Mouse (Mus musculus) ES-Bruce4 (cell line): Measurements from ENCODE around the gene Gsk3b. TPM values are rescaled to one million over a fixed set of nuclear protein-coding genes. Genes with fewer than 3 reads are reported as not detected.

Source experiments
- H3K27ac ChIP-seq: 2 replicates; pipeline ENCODE4 v1.5.1; 2012; ENCODE audit warnings: low read length, inconsistent platforms; ENCODE audit not compliant: insufficient read depth
- H3K27me3 ChIP-seq: 2 replicates; pipeline ENCODE4 v1.6.1; 2012; ENCODE audit warnings: mild to moderate bottlenecking, low read length, inconsistent platforms; ENCODE audit not compliant: control insufficient read depth, poor library complexity, insufficient read depth, severe bottlenecking
- H3K36me3 ChIP-seq: 2 replicates; pipeline ENCODE4 v1.6.1; 2012; ENCODE audit warnings: inconsistent platforms, mild to moderate bottlenecking, low read length, moderate library complexity; ENCODE audit not compliant: control insufficient read depth, poor library complexity, insufficient read depth, severe bottlenecking
- H3K4me1 ChIP-seq: one replicate; pipeline ENCODE4 v1.8.1; 2011; ENCODE audit warnings: low read length; ENCODE audit not compliant: control insufficient read depth, insufficient read depth
- H3K4me3 ChIP-seq: 2 replicates; pipeline ENCODE4 v1.5.1; 2011; ENCODE audit warnings: low read depth, mild to moderate bottlenecking, low read length
- H3K9ac ChIP-seq: 2 replicates; pipeline ENCODE4 v1.6.1; 2012; ENCODE audit warnings: low read depth, mild to moderate bottlenecking, inconsistent platforms; ENCODE audit not compliant: poor library complexity, severe bottlenecking
- H3K9me3 ChIP-seq: replicated peaks from 2 replicates; pipeline ENCODE4 v1.6.1; 2012; ENCODE audit warnings: mild to moderate bottlenecking, low read length, inconsistent platforms; ENCODE audit not compliant: control insufficient read depth, poor library complexity, insufficient read depth, severe bottlenecking
- CTCF ChIP-seq: IDR thresholded peaks from one replicate; pipeline ENCODE4 v1.8.1; 2011; ENCODE audit warnings: low read depth, low read length
- EP300 ChIP-seq: IDR thresholded peaks from 2 replicates; pipeline ENCODE4 v1.6.1; 2011; ENCODE audit warnings: low read depth, low read length; ENCODE audit not compliant: insufficient read depth
- POLR2A ChIP-seq: IDR thresholded peaks from one replicate; pipeline ENCODE4 v1.8.1; 2011; ENCODE audit warnings: low read length; ENCODE audit not compliant: insufficient read depth
- polyA plus RNA-seq: library from polyadenylated mRNA; stranded (reverse); fragments of >200 nt; gene quantifications from 2 replicates; pipeline ENCODE4 v1.2.4, GENCODE M21; 2011; ENCODE audit warnings: low read depth; ENCODE audit not compliant: missing spikeins, insufficient read depth, insufficient read length

The Gsk3b gene
- polyA plus RNA-seq, 1 experiment: 51.6 TPM

- peak overlapping the region; percentile 99 for H3K9ac ChIP-seq
- H3K9me3 ChIP-seq: no peaks in the 10 kb centered on the region
- H3K4me1 ChIP-seq: peaks cover 2% of the 10 kb centered on the region
- peak overlapping the region; percentile 99 for H3K4me3 ChIP-seq
- no peaks in the 10 kb centered on the region for H3K27me3 ChIP-seq
- TF ChIP-seq POLR2A (no peak), CTCF (no peak), EP300 (no peak)
- H3K27ac ChIP-seq: peak overlapping the region; percentile 81
- H3K36me3 ChIP-seq: peaks cover 2% of the 10 kb centered on the region; the same call in 1 of the 2 replicates
Measured at GRCm38 (mm10) chr16:38089447-38090170, 808 bp downstream of the Gsk3b start.

- Histone ChIP-seq H3K4me3 (peak overlapping the region; percentile 99), H3K9me3 (no peaks in the 10 kb centered on the region), H3K9ac (peak overlapping the region; percentile 99), H3K36me3 (peaks cover 6% of the 10 kb centered on the region; the same call in 1 of the 2 replicates), H3K4me1 (peaks cover 2% of the 10 kb centered on the region), H3K27me3 (no peaks in the 10 kb centered on the region), H3K27ac (no peak overlapping the region)
- no peak for TF ChIP-seq CTCF
- no peak for TF ChIP-seq EP300
- no peak for TF ChIP-seq POLR2A
Measured at GRCm38 (mm10) chr16:38090341-38091005, 1.7 kb downstream of the Gsk3b start.

GRCm38 (mm10) chr16:38091041-38091440 is 2.2 kb downstream of the Gsk3b start:
- Histone ChIP-seq H3K27me3 (no peaks in the 10 kb centered on the region), H3K9me3 (no peaks in the 10 kb centered on the region), H3K4me1 (peaks cover 2% of the 10 kb centered on the region), H3K9ac (peak overlapping the region; percentile 99), H3K36me3 (peaks cover 6% of the 10 kb centered on the region; the same call in 1 of the 2 replicates), H3K4me3 (peak overlapping the region; percentile 99), H3K27ac (no peak overlapping the region)
- TF ChIP-seq POLR2A (no peak), EP300 (no peak), CTCF (no peak)

GRCm38 (mm10) chr16:38091706-38092105 is 2.9 kb downstream of the Gsk3b start:
- Histone ChIP-seq H3K27me3 (no peaks in the 10 kb centered on the region), H3K4me1 (peaks cover 2% of the 10 kb centered on the region), H3K27ac (no peak overlapping the region), H3K9me3 (no peaks in the 10 kb centered on the region), H3K9ac (no peak overlapping the region), H3K4me3 (no peak overlapping the region), H3K36me3 (peaks cover 6% of the 10 kb centered on the region; the same call in 1 of the 2 replicates)
- TF ChIP-seq POLR2A: no peak
- no peak for TF ChIP-seq EP300
- TF ChIP-seq CTCF: no peak

- TF ChIP-seq POLR2A (no peak), CTCF (no peak), EP300 (no peak)
- no peaks in the 10 kb centered on the region for H3K9me3 ChIP-seq
- no peaks in the 10 kb centered on the region for H3K27me3 ChIP-seq
- H3K36me3 ChIP-seq: peaks cover 6% of the 10 kb centered on the region; the same call in 1 of the 2 replicates
- peak overlapping the region; percentile 57 for H3K4me3 ChIP-seq
- no peak overlapping the region for H3K27ac ChIP-seq
- peak overlapping the region; percentile 60 for H3K9ac ChIP-seq
- peaks cover 2% of the 10 kb centered on the region for H3K4me1 ChIP-seq
Measured at GRCm38 (mm10) chr16:38092598-38092997, 3.8 kb downstream of the Gsk3b start.
